Mouse (Mus musculus): Measurements from ENCODE around the gene Kcnd3. TPM values are rescaled to one million over a fixed set of nuclear protein-coding genes. Genes with fewer than 3 reads are reported as not detected.

Kcnd3 gene
- polyA plus RNA-seq, 1 experiment from 2014 or later, result 0.02 TPM

DNA sequence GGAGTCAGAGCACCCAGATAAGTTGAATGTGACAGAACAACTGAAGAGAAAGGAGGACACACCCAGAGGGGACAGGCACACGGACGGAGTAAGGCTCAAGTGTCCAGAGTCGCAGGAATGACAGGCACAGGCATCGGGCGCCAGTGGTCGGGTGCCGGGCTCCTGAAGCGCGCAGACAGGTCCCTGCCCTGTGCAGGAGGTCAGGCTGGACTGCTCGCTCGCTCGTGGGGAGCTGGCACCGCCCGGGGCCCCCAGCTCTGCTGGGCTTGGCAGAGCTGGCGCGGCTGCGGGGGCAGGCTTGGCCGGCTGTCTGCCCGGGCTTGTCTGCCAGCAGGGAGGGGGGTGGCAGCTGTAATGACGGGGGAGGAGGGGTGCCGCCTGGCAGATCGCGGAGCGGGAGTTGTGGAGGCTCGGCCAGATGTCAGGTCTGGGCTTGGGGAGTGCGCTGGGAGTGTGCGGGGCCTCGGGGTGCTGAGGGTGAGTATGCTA, 253.0 kb downstream of the Kcnd3 start:
- no peaks in the 10 kb centered on the region for H3K36me3 ChIP-seq (replicated peaks; ENCODE audit: insufficient read depth, low read length)
- peak overlapping the region; percentile 61 for H3K9ac ChIP-seq (replicated peaks)
- H3K4me1 ChIP-seq (ENCODE audit: insufficient read depth), result peaks cover 34% of the 10 kb centered on the region
- peak; percentile 42 for DNase-seq
- H3K27me3 ChIP-seq (ENCODE audit: insufficient read depth, low read length), result peaks cover 31% of the 10 kb centered on the region
- no peaks in the 10 kb centered on the region for H3K9me3 ChIP-seq (ENCODE audit: low read length)
- ATAC-seq, result peak; percentile 43
- no peak overlapping the region for H3K27ac ChIP-seq (ENCODE audit: low read depth)
- peak overlapping the region; percentile 62 for H3K4me3 ChIP-seq (ENCODE audit: low read depth, low read length)
- peak overlapping the region; percentile 95 for H3K4me2 ChIP-seq (ENCODE audit: low read depth, low read length)
- WGBS (ENCODE audit: insufficient replicate concordance), result under 1% methylated on average over 28 of the region's 28 CpGs
- TF ChIP-seq CTCF (IDR thresholded peaks at IDR 0.05; ENCODE audit: low read depth), result no peak
- TF ChIP-seq EP300 (IDR thresholded peaks at IDR 0.05; ENCODE audit: low read depth), result no peak

DNA sequence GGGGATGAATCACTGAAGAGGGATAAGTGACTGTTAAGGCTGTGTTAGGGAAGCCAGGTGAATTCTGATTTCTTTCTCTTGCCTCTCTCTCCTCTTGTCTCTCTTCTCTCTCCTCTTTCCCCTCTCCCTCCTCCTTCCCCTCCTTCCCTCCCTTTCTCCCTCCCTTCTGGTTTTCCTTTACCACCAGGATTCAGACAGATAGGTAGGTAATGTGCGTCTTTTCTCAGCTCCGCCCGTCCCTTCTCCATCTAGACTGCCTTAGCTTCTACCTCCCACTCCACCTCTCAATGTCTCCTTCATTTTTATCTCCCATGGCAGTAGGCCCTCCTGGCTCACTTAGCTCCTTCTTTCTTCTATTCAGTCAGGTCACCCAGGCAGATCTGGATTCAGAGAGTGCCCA, 253.4 kb downstream of the Kcnd3 start:
- ATAC-seq, result no peak
- Histone ChIP-seq H3K36me3 (replicated peaks; ENCODE audit: insufficient read depth, low read length) (no peaks in the 10 kb centered on the region), H3K9me3 (ENCODE audit: low read length) (no peaks in the 10 kb centered on the region), H3K4me1 (ENCODE audit: insufficient read depth) (peaks cover 32% of the 10 kb centered on the region), H3K9ac (replicated peaks) (no peak overlapping the region), H3K4me3 (ENCODE audit: low read depth, low read length) (peak overlapping the region; percentile 62), H3K27ac (ENCODE audit: low read depth) (no peak overlapping the region), H3K4me2 (ENCODE audit: low read depth, low read length) (peak overlapping the region; percentile 95), H3K27me3 (ENCODE audit: insufficient read depth, low read length) (peaks cover 31% of the 10 kb centered on the region)
- TF ChIP-seq EP300 (IDR thresholded peaks at IDR 0.05; ENCODE audit: low read depth) (no peak), CTCF (IDR thresholded peaks at IDR 0.05; ENCODE audit: low read depth) (no peak)
- 42% methylated on average over 3 of the region's 3 CpGs for WGBS (ENCODE audit: insufficient replicate concordance)
- no peak for DNase-seq

DNA sequence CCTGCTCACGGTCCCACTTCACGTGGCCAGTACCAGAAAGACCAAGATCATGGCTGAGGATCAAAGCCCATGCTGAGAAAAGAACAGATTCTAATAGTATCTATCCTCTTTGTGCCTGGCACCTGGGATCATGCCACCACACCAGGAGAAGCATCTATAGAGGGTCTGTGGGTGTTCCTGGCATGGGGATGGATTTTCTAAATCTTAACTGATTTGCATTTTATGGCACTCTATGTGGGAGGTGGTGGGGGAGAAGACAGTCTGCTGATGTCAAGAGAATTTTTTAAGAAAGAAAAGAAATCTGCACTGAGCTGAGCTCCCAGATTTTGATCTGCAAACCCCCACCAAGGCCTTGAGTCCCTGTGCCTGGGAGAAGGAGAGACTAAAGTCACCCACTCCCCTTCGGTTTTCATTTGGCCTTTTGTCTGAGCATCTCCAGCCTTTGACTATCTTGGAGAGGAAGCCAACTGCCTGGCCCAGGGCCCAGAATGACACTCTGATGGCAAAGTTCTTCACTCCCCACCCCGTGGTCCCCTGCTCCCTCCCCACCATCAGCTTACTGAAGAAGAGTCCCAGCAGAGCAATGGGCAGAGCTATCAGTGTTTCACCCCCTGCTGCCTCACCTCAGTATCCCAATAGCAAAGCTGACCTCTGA, 254.4 kb downstream of the Kcnd3 start:
- DNase-seq (no peak), ATAC-seq (no peak)
- Histone ChIP-seq H3K4me1 (ENCODE audit: insufficient read depth) (peaks cover 26% of the 10 kb centered on the region), H3K9me3 (ENCODE audit: low read length) (no peaks in the 10 kb centered on the region), H3K27ac (ENCODE audit: low read depth) (no peak overlapping the region), H3K4me3 (ENCODE audit: low read depth, low read length) (no peak overlapping the region), H3K4me2 (ENCODE audit: low read depth, low read length) (no peak overlapping the region), H3K9ac (replicated peaks) (no peak overlapping the region), H3K36me3 (replicated peaks; ENCODE audit: insufficient read depth, low read length) (no peaks in the 10 kb centered on the region), H3K27me3 (ENCODE audit: insufficient read depth, low read length) (peaks cover 31% of the 10 kb centered on the region)
- WGBS (ENCODE audit: insufficient replicate concordance), result 51% methylated on average over 4 of the region's 4 CpGs
- TF ChIP-seq EP300 (IDR thresholded peaks at IDR 0.05; ENCODE audit: low read depth), result no peak
- no peak for TF ChIP-seq CTCF (IDR thresholded peaks at IDR 0.05; ENCODE audit: low read depth)

DNA sequence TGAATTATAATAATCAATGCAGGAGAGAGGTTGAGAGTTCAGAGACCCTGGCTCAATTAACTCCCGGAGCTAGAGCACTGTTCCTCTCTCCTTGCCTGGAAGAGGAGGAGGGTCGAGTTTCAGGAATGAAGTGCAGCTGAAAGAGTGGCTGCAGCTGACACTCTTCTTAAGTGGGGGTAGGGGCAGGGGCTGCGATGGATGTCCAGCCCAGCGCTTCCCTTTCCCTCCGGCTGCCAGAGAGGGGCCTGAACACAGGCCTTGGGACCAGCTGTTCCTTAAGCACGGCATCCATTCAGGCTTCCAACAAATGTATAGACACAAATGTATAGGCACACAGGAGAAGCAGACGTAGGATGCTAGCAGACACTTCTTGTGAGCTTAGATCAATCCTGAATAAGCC, 255.5 kb downstream of the Kcnd3 start:
- H3K4me2 ChIP-seq (ENCODE audit: low read depth, low read length), result no peak overlapping the region
- no peak overlapping the region for H3K27ac ChIP-seq (ENCODE audit: low read depth)
- no peak for TF ChIP-seq EP300 (IDR thresholded peaks at IDR 0.05; ENCODE audit: low read depth)
- no peak for TF ChIP-seq CTCF (IDR thresholded peaks at IDR 0.05; ENCODE audit: low read depth)
- 68% methylated on average over 7 of the region's 7 CpGs for WGBS (ENCODE audit: insufficient replicate concordance)
- H3K4me3 ChIP-seq (ENCODE audit: low read depth, low read length), result no peak overlapping the region
- no peak overlapping the region for H3K9ac ChIP-seq (replicated peaks)
- H3K4me1 ChIP-seq (ENCODE audit: insufficient read depth), result peaks cover 24% of the 10 kb centered on the region
- no peak for ATAC-seq
- no peaks in the 10 kb centered on the region for H3K9me3 ChIP-seq (ENCODE audit: low read length)
- DNase-seq, result no peak
- peaks cover 31% of the 10 kb centered on the region for H3K27me3 ChIP-seq (ENCODE audit: insufficient read depth, low read length)
- H3K36me3 ChIP-seq (replicated peaks; ENCODE audit: insufficient read depth, low read length), result no peaks in the 10 kb centered on the region

DNA sequence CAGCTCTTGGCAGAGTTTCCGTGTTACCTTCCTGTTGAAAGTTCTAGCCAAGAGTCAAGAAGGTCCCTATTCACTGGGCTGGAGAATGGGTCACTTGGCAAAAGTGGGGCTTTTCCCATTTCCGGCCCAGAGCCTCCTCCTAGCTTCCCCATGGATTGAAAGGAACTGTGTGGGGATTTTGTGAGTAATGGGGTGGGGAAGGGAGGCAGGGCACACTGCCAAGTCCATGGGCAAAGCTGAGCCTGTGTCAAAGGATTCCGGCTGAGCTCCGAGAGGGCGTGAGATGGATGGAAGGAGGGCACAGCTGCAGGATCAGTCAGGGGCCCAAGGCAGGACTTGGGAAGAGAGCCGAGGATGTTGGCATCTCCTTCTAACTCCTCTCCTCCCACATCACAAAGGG, 258.1 kb downstream of the Kcnd3 start:
- no peak overlapping the region for H3K4me2 ChIP-seq (ENCODE audit: low read depth, low read length)
- H3K27ac ChIP-seq (ENCODE audit: low read depth), result no peak overlapping the region
- peaks cover 6% of the 10 kb centered on the region for H3K4me1 ChIP-seq (ENCODE audit: insufficient read depth)
- no peak overlapping the region for H3K9ac ChIP-seq (replicated peaks)
- no peak overlapping the region for H3K4me3 ChIP-seq (ENCODE audit: low read depth, low read length)
- H3K9me3 ChIP-seq (ENCODE audit: low read length), result no peaks in the 10 kb centered on the region
- ATAC-seq (no peak), DNase-seq (no peak)
- 77% methylated on average over 6 of the region's 6 CpGs for WGBS (ENCODE audit: insufficient replicate concordance)
- TF ChIP-seq EP300 (IDR thresholded peaks at IDR 0.05; ENCODE audit: low read depth) (no peak), CTCF (IDR thresholded peaks at IDR 0.05; ENCODE audit: low read depth) (no peak)
- H3K36me3 ChIP-seq (replicated peaks; ENCODE audit: insufficient read depth, low read length), result no peaks in the 10 kb centered on the region
- peaks cover 23% of the 10 kb centered on the region for H3K27me3 ChIP-seq (ENCODE audit: insufficient read depth, low read length)

DNA sequence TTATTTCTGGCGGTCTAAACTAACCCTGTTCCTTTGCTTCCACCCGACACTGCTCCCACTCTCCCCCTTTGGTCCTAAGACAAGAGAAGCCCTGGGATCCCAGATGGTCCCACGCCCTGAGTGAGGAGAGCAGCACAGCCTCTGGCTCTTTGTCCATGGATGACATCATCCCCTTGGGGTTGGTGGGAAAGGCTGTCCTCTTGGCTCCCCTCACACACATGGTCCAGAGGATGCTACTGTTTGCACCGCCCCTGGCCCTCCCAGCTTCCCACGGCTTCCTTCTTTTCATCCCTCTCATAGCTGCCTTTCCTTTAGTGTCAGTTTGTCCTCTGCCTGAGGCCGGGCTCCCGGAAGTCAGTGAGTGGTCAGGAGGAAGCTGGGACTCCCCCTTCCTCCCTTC, 259.6 kb downstream of the Kcnd3 start:
- no peak overlapping the region for H3K4me2 ChIP-seq (ENCODE audit: low read depth, low read length)
- H3K36me3 ChIP-seq (replicated peaks; ENCODE audit: insufficient read depth, low read length), result no peaks in the 10 kb centered on the region
- no peaks in the 10 kb centered on the region for H3K4me1 ChIP-seq (ENCODE audit: insufficient read depth)
- 0 out of 2 replicates have a peak, but pooled peaks cover 10% of the 10 kb centered on the region for H3K27me3 ChIP-seq (ENCODE audit: insufficient read depth, low read length)
- no peak overlapping the region for H3K4me3 ChIP-seq (ENCODE audit: low read depth, low read length)
- 57% methylated on average over 7 of the region's 7 CpGs for WGBS (ENCODE audit: insufficient replicate concordance)
- no peak for TF ChIP-seq EP300 (IDR thresholded peaks at IDR 0.05; ENCODE audit: low read depth)
- no peak for TF ChIP-seq CTCF (IDR thresholded peaks at IDR 0.05; ENCODE audit: low read depth)
- H3K9ac ChIP-seq (replicated peaks), result no peak overlapping the region
- no peaks in the 10 kb centered on the region for H3K9me3 ChIP-seq (ENCODE audit: low read length)
- ATAC-seq, result no peak
- no peak for DNase-seq
- no peak overlapping the region for H3K27ac ChIP-seq (ENCODE audit: low read depth)

Measured in liver, postnatal 0 days (tissue).